Mouse (Mus musculus) layer of hippocampus, postnatal 36 days (tissue): Measurements from ENCODE around the gene B830017H08Rik. TPM values are rescaled to one million over a fixed set of nuclear protein-coding genes. Genes with fewer than 3 reads are reported as not detected.

ENCODE experiments used
- DNase-seq, 2 experiments: peaks; one replicate each; pipeline ENCODE4 v3.0.0; 2022
- total RNA-seq, 2 experiments: library from RNA; stranded (reverse); gene quantifications; 2 replicates each; pipeline ENCODE4 v1.2.3; 2021

The B830017H08Rik gene
- 1 to 10 TPM; 2.6 to 4.0 TPM for total RNA-seq

- no peak for DNase-seq
Observed at GRCm38 (mm10) chr16:17832821-17833220, at the start of gene B830017H08Rik. TSS of gene B830017H08Rik (plus strand) at chr16:17833121.

GRCm38 (mm10) chr16:17785337-17785736, 47.6 kb upstream of the B830017H08Rik start:
- DNase-seq, result no peak

GRCm38 (mm10) chr16:17792728-17793127, 40.2 kb upstream of the B830017H08Rik start:
- DNase-seq, result no peak

- no peak for DNase-seq
Observed at GRCm38 (mm10) chr16:17794047-17794446, 38.9 kb upstream of the B830017H08Rik start.

GRCm38 (mm10) chr16:17795643-17796042, 37.3 kb upstream of the B830017H08Rik start:
- no peak for DNase-seq

- no peak for DNase-seq
Observed at GRCm38 (mm10) chr16:17796519-17796918, 36.4 kb upstream of the B830017H08Rik start.

- DNase-seq, result no peak
Observed at GRCm38 (mm10) chr16:17796971-17797811, 35.7 kb upstream of the B830017H08Rik start, which contains the start of gene Scarf2. TSS of gene Scarf2 (plus strand) at chr16:17797282.

GRCm38 (mm10) chr16:17797812-17798311, 35.1 kb upstream of the B830017H08Rik start:
- no peak for DNase-seq

- no peak for DNase-seq
Observed at GRCm38 (mm10) chr16:17798321-17799180, 34.4 kb upstream of the B830017H08Rik start.

GRCm38 (mm10) chr16:17799584-17799983, 33.3 kb upstream of the B830017H08Rik start:
- no peak for DNase-seq

GRCm38 (mm10) chr16:17801777-17802455, 31.0 kb upstream of the B830017H08Rik start:
- DNase-seq, result no peak

GRCm38 (mm10) chr16:17802456-17802838, 30.5 kb upstream of the B830017H08Rik start:
- DNase-seq, result no peak

- peak in 1 of 2 experiments; percentile 40 for DNase-seq
Observed at GRCm38 (mm10) chr16:17802839-17803674, 29.9 kb upstream of the B830017H08Rik start.

GRCm38 (mm10) chr16:17803675-17804448, 29.1 kb upstream of the B830017H08Rik start:
- no peak for DNase-seq

GRCm38 (mm10) chr16:17804449-17804912, 28.4 kb upstream of the B830017H08Rik start:
- DNase-seq, result no peak

- DNase-seq, result no peak
Observed at GRCm38 (mm10) chr16:17804982-17805381, 27.9 kb upstream of the B830017H08Rik start.

GRCm38 (mm10) chr16:17806581-17807191, 26.2 kb upstream of the B830017H08Rik start:
- DNase-seq, result peak in 1 of 2 experiments; percentile 64

- DNase-seq, result peak; percentile 87 to 88
Observed at GRCm38 (mm10) chr16:17807192-17808009, 25.5 kb upstream of the B830017H08Rik start.

GRCm38 (mm10) chr16:17809125-17809524, 23.8 kb upstream of the B830017H08Rik start:
- no peak for DNase-seq
